Mouse (Mus musculus) retina, embryonic 14.5 days (tissue): Measurements from ENCODE around the gene Lsm11.

Experiments used
- DNase-seq: peaks from one replicate; pipeline ENCODE4 v3.0.0-alpha.2; 2015; ENCODE audit warnings: low spot score

Gene Lsm11

DNA sequence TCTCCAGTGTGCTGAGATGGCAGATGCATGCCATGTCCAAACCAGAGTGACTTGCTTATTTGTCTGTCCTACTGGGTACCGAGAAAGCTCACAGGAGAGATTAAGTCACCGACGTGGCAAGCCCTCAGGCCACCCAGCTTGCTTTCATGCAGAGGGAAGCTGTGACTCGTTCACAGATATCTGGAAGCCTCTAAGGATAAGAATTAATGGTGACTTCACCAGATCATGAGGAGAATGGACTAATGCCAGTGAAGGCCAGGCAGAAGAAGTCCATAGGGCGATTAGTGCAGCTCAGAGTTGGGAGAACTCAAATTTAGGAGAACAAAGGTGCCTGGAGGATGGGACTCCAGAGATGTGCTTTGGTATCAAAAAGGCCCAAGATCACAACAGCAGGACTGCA lies 17.3 kb downstream of the Lsm11 start:
- DNase-seq = no peak

DNA sequence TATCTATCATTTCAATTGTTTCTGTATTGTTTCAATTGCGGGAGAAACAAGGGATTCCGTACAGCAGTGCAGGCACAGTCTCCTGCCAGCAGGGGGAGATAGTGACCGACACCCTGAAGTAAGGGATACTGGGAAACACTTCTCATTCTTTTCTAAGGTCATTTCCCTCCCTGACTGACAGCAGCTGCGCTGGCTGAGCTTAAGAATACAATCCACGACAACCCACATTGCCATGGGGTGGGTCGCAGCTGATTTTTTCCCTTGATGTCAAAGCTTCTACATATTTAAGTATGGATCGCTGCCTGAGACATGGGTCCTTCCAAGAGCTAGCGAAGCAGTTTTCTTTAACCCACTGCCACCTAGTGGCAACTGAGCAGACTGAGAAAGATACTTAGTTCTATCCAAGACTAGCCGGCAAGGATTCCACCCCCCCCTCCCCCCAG lies 18.1 kb downstream of the Lsm11 start:
- peak; percentile 91 for DNase-seq

- DNase-seq = peak; percentile 74
Observed at GRCm38 (mm10) chr11:45925436-45925835, 19.3 kb downstream of the Lsm11 start.

DNA sequence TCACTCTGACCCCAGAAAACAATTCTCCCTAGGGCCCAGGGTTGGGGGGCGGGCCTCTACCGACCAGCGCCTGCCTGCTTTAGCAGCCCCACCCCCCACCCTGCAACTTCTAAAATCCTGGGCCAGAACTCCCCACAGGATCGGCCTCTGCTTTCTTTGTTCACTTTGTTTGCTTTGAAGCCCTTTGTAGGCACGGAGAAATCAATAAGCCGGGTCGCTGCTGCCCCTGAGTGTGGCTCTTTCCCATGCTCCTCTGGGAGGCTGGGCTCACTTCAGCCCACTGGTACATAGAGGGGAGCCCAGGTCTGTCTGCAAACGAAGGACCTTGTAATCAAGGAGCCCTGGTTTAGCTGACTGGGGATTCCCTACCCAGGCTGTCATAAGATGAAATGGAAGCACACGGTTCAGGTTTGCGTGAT lies 23.2 kb downstream of the Lsm11 start:
- DNase-seq = peak; percentile 46

DNA sequence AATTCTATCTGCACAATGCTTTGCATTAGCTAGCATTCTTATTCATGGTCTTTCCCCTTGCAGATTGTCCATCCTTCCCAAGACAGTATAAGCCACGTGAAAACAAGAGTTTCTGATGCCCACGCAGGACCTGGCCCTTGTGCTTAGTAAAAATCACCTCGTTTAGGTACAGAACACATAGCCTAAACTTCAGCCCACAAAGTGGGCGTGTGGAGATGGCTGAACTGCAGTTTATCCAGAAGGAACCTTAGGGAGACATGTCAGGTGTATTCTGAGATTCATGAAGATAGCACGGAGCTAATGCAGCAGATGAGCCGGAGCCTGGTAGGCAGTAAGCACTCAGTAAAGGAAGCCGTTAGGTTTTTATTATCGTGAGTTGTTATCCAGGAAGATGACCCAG lies 23.7 kb downstream of the Lsm11 start:
- no peak for DNase-seq

GRCm38 (mm10) chr11:45918836-45919235 lies 25.9 kb downstream of the Lsm11 start:
- peak; percentile 23 for DNase-seq

GRCm38 (mm10) chr11:45918018-45918417 lies 26.7 kb downstream of the Lsm11 start:
- no peak for DNase-seq

DNA sequence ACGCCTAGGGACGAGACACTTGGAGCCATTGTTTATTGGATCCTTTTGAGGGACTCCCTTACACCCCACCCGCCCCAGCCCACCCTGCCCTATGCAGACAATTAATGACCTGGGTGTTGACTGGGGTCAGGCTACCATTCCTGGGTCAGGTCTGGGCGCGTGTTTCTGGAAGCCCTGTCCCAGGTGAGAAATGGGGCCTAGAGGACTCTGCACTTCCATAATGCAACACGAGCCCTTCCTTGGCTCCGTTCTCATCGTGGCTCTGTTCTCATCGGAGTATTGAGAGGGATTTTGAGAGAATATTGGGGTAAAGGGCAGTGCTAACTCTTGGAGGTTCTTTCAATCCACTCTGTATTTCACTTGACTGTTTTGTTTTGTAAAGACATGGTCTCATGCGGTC lies 28.5 kb downstream of the Lsm11 start:
- DNase-seq = no peak

- DNase-seq = no peak
Observed at GRCm38 (mm10) chr11:45910701-45911100, 34.0 kb downstream of the Lsm11 start.

DNA sequence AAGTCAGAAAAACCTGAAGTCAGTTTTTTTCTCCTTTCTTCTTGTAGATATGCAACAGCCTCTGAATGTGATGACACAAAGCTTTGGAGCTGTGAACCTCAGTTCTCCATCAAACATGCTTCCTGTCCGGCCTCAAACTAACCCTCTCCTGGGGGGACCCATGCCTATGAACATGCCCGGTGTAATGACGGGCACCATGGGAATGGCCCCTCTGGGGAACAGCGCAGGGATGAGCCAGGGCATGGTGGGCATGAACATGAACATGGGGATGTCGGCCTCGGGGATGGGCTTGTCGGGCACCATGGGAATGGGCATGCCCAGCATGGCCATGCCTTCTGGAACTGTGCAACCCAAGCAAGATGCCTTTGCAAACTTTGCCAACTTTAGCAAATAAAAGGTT lies 35.8 kb downstream of the Lsm11 start:
- no peak for DNase-seq

- DNase-seq = no peak
Observed at GRCm38 (mm10) chr11:45908070-45908469, 36.7 kb downstream of the Lsm11 start.

GRCm38 (mm10) chr11:45907301-45907700 lies 37.4 kb downstream of the Lsm11 start:
- DNase-seq = no peak

- no peak for DNase-seq
Observed at GRCm38 (mm10) chr11:45906109-45906786, 38.5 kb downstream of the Lsm11 start.

GRCm38 (mm10) chr11:45900233-45901015 lies 44.3 kb downstream of the Lsm11 start:
- peak; percentile 25 for DNase-seq

DNA sequence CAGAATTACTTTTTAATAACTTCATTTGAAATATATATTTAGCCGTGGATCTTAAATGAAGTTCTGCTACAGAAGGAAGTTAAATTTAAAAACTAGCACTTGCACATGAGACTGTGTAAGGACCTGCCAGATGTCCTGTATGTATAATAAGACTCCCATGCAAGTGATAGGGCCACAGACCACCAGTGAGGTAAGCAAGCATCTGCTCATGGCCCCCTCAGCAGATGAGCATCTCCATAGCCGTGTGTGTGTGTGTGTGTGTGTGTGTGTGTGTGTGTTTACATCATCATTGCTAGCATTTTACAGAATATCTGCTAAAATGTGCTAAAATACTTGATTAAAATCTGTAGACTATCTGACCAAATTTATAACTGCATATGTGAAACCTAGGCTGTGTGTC lies 47.3 kb downstream of the Lsm11 start:
- DNase-seq = no peak

GRCm38 (mm10) chr11:45892861-45893360 lies 51.8 kb downstream of the Lsm11 start:
- no peak for DNase-seq

- DNase-seq = no peak
Observed at GRCm38 (mm10) chr11:45890423-45890822, 54.3 kb downstream of the Lsm11 start.

- no peak for DNase-seq
Observed at GRCm38 (mm10) chr11:45889981-45890380, 54.8 kb downstream of the Lsm11 start.

DNA sequence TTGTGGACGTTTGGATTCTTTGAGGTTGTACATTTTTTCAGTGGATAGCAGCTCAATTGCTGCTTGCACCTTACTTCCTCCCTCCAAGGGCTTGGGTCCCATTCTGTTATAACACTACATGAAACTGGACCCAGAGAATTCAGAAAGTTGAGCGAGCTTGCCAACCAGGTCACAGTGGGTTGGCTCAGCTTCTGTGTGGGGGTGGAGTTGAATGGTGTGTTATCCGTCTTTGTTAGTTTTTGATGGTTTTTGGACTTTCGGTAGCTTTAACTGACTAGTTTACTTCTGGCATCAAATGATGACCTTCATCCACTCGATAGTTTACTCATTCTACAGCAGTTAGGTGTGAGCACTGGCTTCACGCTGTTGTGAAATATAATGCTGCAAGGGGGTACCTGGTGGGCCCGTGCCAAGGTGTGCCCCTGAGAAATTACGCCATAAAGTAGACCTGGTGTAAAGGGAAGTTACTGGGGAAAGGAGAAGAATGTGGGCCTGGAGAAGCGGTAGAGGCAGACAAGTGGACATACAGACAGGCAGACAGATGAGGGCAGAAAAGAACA lies 56.2 kb downstream of the Lsm11 start:
- DNase-seq = no peak

DNA sequence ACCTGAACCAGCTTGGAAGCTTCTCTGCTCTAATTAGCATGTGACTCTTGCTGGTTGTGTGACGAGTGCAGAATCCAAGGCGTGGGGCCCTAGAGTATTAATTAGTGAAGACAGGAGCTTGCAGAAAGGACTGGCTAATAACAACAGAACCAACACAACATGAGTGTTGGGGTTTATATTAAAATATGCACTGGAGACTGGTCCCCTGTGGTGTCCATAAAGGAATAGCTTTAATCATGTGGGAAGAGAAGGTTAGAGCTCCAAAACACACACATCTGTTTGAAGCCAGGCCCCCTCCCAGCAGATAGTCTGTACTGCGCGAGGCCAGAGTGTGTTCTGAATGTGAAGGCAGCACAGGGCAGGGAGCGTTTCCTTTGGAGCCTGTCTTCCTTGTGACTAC lies 58.1 kb downstream of the Lsm11 start:
- no peak for DNase-seq

DNA sequence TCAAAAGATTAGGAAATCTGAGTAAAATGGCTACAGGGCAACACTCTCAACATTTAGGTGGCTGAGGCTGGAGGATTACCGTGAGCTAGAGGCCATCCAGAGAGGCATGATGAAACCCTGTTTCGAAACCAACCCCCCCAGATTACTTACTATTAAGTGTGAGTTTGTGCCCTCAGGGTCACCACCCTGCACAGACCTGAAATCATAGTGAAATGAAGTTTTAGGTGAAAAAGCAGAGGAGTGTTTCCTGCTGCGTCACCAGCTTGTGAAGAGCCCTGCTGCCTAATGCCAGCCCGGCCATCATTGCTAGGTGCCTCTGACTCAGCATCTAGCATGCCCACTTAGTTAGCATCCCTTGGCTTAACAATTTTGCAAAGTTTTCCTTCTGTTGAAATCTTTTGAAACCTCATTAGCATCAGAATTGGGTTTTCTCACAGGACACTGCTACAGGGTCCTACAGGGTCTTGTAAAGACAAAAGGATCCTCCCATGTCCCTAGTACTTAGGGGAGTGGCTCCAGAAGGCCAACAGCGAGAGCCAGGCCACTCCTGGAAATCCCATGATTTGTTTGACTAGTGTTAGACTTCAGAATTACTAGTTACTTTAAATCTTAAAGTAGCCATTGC lies 59.0 kb downstream of the Lsm11 start:
- no peak for DNase-seq

DNA sequence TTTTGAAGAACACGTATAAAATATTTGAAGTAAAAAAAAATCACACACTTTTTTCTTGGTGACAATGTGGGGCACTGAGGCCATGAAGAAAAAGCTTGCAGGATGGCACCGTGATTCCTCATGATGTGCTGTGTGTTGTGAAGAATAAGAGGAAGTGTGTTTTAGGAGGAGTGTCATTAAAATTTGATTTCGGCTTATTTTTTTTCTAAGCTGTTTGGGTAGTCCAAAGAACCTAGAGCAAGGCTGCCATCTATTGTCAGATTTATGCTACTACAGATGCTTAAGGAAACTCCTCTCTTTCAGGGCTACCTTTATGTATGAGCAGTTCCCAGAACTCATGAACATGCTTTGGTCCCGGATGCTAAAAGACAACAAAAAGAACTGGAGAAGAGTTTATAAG lies 60.7 kb downstream of the Lsm11 start:
- peak; percentile 78 for DNase-seq
